Mouse (Mus musculus): Measurements from ENCODE around the gene Sae1. TPM values are rescaled to one million over a fixed set of nuclear protein-coding genes. Genes with fewer than 3 reads are reported as not detected.

Gene Sae1
- total RNA-seq (2021) (10 to 100 TPM; 33.0 to 36.1 TPM), polyA plus RNA-seq (2012; rRNA removed) (23.4 and 45.3 TPM in 2 replicates)
- long read RNA-seq, transcript Sae1-201 (9 exons, 1,875 nt): major isoform, 58 of 60 reads
- long read RNA-seq, partial matches to known transcripts: 1 of 60 reads
- long read RNA-seq, other reads (novel, unspliced or antisense): 1 of 60 reads

DNA sequence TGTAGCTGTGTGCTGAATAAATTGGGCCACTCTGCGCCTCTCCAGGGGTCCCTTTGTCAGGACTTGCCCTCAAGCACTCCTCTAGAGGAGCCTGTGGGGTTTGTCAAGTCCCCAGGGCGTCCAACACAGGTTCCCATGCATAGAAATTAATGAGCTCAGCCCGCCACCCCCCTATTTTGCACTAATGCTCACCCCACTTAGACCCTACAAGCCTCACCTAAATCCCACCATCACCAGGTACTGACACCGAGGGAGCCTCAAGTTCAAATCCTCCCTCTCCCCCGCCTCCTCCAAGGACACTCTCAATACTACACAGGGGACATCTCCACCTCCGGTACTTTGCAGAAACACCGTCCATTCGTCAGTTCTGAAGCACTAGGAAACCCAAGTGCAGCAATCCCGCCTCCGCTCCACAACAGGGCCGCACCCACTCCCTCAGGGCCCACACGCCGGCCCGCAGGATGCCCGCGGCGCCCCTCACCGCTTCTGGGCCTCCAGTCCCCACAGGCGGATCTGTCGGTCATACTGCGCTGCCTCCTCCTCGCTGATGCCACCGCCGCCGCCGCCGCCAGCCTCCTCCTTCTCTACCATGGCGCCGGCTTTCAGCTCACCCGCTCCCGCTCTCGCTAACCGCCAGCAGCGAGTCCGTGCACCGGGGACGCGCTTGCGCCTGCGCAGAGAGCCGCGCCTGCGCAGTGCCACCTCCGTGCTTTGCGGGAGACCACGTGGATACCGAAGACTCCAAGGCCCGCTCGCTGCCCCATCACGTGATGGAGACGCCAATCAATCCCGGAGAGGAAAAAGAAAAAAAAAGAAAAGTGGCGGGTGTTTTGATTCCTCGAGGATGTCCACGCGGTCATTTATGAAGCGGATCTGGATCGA is at the start of gene Sae1:
Gene Sae1 (minus strand): TSS at position 647 of the 882 bp plus-strand sequence.
- DNase-seq: peak; percentile 97 to 99
- H3K36me3 ChIP-seq (ENCODE audit: control insufficient read depth, insufficient read depth, low read length): no peaks in the 10 kb centered on the region; the same call in none of the 2 replicates
- TF ChIP-seq POLR2A (IDR thresholded peaks at IDR 0.05; ENCODE audit: insufficient read depth, low read depth, low read length) (peak; percentile 55), EP300 (IDR thresholded peaks at IDR 0.05; ENCODE audit: insufficient read depth, low read depth, low read length) (no peak), CTCF (IDR thresholded peaks at IDR 0.05) (peak; percentile 21; the same call in 1 of the 2 replicates)
- H3K27ac ChIP-seq: peak within 1 kb of the TSS; percentile 90
- H3K27me3 ChIP-seq (ENCODE audit: control insufficient read depth, insufficient read depth, low read length): peaks cover 2% of the 10 kb centered on the region; the same call in 1 of the 2 replicates
- intact Hi-C loops (cut with DNase I): loop anchor here (10.0 kb wide), 1 partner anchor 347 kb away; the partner anchor contains the start of gene Ap2s1
- peak within 1 kb of the TSS; percentile 98 for H3K9ac ChIP-seq (ENCODE audit: low read depth, low read length)
- H3K79me2 ChIP-seq (replicated peaks; ENCODE audit: control insufficient read depth, insufficient read depth, low read length): peaks cover 3% of the 10 kb centered on the region
- H3K4me3 ChIP-seq: peak within 1 kb of the TSS; percentile 91
- H3K4me1 ChIP-seq (ENCODE audit: control insufficient read depth, insufficient read depth, low read length): peaks cover 4% of the 10 kb centered on the region
- under 1% methylated on average over 58 of the region's 58 CpGs for WGBS

DNA sequence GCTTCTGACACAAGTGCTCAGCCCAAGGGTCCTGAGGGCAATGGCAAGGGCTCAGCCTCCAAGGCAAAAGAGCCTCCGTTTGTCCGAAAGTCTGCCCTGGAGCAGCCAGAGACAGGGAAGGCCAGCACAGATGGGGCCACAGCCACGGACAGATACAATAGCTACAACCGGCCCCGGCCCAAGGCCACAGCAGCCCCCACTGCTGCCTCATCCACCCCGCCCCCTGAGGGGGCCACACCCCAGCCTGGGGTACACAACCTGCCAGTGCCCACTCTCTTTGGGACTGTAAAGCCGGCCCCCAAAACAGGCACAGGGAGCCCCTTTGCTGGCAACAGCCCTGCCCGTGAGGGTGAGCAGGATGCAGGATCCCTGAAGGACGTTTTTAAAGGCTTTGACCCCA is 47.5 kb upstream of the Sae1 start:
- Histone ChIP-seq H3K9ac (ENCODE audit: low read depth, low read length) (no peak overlapping the region), H3K27me3 (ENCODE audit: control insufficient read depth, insufficient read depth, low read length) (no peaks in the 10 kb centered on the region), H3K36me3 (ENCODE audit: control insufficient read depth, insufficient read depth, low read length) (no peaks in the 10 kb centered on the region), H3K4me3 (no peak overlapping the region), H3K79me2 (replicated peaks; ENCODE audit: control insufficient read depth, insufficient read depth, low read length) (no peaks in the 10 kb centered on the region), H3K27ac (no peak overlapping the region), H3K4me1 (ENCODE audit: control insufficient read depth, insufficient read depth, low read length) (no peaks in the 10 kb centered on the region)
- intact Hi-C loops (cut with DNase I): no loop called here
- DNase-seq: no peak
- TF ChIP-seq POLR2A (IDR thresholded peaks at IDR 0.05; ENCODE audit: insufficient read depth, low read depth, low read length) (no peak), EP300 (IDR thresholded peaks at IDR 0.05; ENCODE audit: insufficient read depth, low read depth, low read length) (no peak), CTCF (IDR thresholded peaks at IDR 0.05) (no peak)
- 88% methylated on average over 9 of the region's 9 CpGs for WGBS

DNA sequence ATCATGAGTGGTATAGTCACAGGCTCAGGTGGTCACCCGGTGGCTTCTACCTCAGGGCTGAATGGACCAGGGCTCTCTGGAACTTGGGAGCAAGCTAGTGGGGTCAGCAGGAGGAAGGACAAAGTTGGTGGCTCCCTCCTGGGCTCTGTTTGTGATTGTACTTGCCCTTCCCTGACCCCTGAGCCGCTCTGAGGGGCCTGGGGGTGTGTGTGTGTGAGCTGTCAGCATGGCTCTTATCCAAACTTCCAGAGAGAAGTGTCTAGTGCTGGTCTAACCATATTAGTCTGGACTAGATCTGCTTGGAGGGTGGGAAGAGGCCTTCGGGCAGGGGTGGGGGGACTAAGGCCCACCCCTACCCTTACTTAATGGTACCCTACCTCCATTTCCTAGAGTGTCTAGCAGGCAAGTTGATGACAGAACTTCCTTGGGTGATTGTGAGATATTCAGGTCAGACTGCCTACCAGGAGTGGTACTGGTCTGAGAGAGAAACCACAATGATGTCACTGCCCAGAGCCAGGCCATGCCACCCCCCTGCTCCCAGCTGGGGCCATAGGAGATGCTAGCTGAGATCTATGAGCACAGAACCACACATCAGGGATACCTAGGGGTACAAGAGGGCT is 45.9 kb upstream of the Sae1 start:
- intact Hi-C loops (cut with DNase I): no loop called here
- DNase-seq: no peak

DNA sequence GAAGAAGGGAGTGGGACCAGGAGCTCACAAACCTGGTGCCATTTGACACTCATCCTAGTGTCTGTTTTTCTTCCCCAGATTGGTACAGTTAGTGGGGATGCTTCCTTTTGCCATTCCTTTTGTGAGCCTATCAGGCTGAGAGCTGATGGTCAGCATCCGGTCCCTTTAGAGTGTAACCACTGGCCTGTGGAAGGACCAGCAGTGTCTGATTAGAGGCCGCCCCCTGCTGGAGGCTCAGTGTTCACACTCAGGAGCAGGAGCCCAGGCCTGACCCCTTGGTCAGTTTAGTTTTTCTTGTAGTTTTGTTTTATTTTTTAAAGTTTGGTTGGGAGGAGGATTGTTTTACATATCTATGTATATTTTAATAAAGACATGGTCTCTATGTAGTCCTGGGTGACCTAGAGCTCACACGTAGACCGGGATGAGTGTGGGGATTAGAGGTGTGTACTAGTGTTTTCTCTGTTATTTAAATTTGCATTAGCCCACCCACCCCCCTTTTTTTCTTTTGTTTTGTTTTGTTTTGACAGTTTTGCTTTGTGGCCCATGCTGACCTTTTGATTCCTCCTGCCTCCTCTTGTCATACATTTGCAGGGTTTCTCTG is 38.6 kb upstream of the Sae1 start:
- H3K4me1 ChIP-seq (ENCODE audit: control insufficient read depth, insufficient read depth, low read length): no peaks in the 10 kb centered on the region; the same call in 1 of the 2 replicates
- no peak overlapping the region for H3K27ac ChIP-seq
- DNase-seq: peak; percentile 84 to 89
- no peak overlapping the region for H3K9ac ChIP-seq (ENCODE audit: low read depth, low read length)
- H3K4me3 ChIP-seq: no peak overlapping the region
- no peaks in the 10 kb centered on the region for H3K27me3 ChIP-seq (ENCODE audit: control insufficient read depth, insufficient read depth, low read length)
- no peaks in the 10 kb centered on the region for H3K36me3 ChIP-seq (ENCODE audit: control insufficient read depth, insufficient read depth, low read length)
- intact Hi-C loops (cut with DNase I): loop anchor here (1.0 to 10.0 kb wide), 3 partner anchors 30 to 132 kb away; no protein-coding TSS in a partner anchor
- WGBS: 51% methylated on average over 4 of the region's 4 CpGs
- H3K79me2 ChIP-seq (replicated peaks; ENCODE audit: control insufficient read depth, insufficient read depth, low read length): peaks cover 1% of the 10 kb centered on the region; the same call in 1 of the 2 replicates
- TF ChIP-seq POLR2A (IDR thresholded peaks at IDR 0.05; ENCODE audit: insufficient read depth, low read depth, low read length): no peak
- peak; percentile 83 for TF ChIP-seq EP300 (IDR thresholded peaks at IDR 0.05; ENCODE audit: insufficient read depth, low read depth, low read length)
- peak; percentile 99 for TF ChIP-seq CTCF (IDR thresholded peaks at IDR 0.05)

More for the DNA sequence above, 45.9 kb upstream of the Sae1 start:
- Histone ChIP-seq H3K36me3 (ENCODE audit: control insufficient read depth, insufficient read depth, low read length) (no peaks in the 10 kb centered on the region), H3K79me2 (replicated peaks; ENCODE audit: control insufficient read depth, insufficient read depth, low read length) (peaks cover 1% of the 10 kb centered on the region; the same call in 1 of the 2 replicates), H3K4me3 (no peak overlapping the region), H3K27me3 (ENCODE audit: control insufficient read depth, insufficient read depth, low read length) (no peaks in the 10 kb centered on the region), H3K27ac (no peak overlapping the region), H3K9ac (ENCODE audit: low read depth, low read length) (no peak overlapping the region), H3K4me1 (ENCODE audit: control insufficient read depth, insufficient read depth, low read length) (no peaks in the 10 kb centered on the region)
- 54% methylated on average over 3 of the region's 3 CpGs for WGBS
- TF ChIP-seq EP300 (IDR thresholded peaks at IDR 0.05; ENCODE audit: insufficient read depth, low read depth, low read length) (no peak), POLR2A (IDR thresholded peaks at IDR 0.05; ENCODE audit: insufficient read depth, low read depth, low read length) (no peak), CTCF (IDR thresholded peaks at IDR 0.05) (no peak)

DNA sequence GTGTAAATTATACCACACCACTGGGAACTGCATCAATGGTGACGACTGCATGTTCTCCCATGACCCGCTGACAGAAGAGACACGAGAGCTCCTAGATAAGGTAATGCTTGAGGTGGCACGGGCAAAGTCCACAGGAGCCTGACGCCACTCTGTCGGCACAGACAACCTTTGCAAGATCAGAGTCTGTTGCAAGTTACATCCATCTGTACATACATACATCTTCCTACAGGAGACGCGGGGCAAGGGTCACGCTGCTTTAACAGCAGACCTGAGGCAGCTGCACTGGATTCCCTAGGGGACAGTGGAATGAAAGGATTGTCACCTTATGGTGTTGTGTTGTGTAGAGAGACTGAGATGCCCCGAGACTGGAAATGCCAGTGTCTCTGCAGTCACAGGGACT is 38.1 kb upstream of the Sae1 start:
- intact Hi-C loops (cut with DNase I): loop anchor here (1.0 to 10.0 kb wide), 3 partner anchors 29 to 131 kb away; no protein-coding TSS in a partner anchor
- no peak for TF ChIP-seq CTCF (IDR thresholded peaks at IDR 0.05)
- TF ChIP-seq POLR2A (IDR thresholded peaks at IDR 0.05; ENCODE audit: insufficient read depth, low read depth, low read length): no peak
- TF ChIP-seq EP300 (IDR thresholded peaks at IDR 0.05; ENCODE audit: insufficient read depth, low read depth, low read length): no peak
- no peak for DNase-seq
- no peaks in the 10 kb centered on the region; the same call in 1 of the 2 replicates for H3K4me1 ChIP-seq (ENCODE audit: control insufficient read depth, insufficient read depth, low read length)
- H3K27ac ChIP-seq: no peak overlapping the region
- H3K9ac ChIP-seq (ENCODE audit: low read depth, low read length): no peak overlapping the region
- no peaks in the 10 kb centered on the region for H3K36me3 ChIP-seq (ENCODE audit: control insufficient read depth, insufficient read depth, low read length)
- WGBS: 73% methylated on average over 10 of the region's 10 CpGs
- H3K4me3 ChIP-seq: no peak overlapping the region
- H3K27me3 ChIP-seq (ENCODE audit: control insufficient read depth, insufficient read depth, low read length): no peaks in the 10 kb centered on the region
- peaks cover 1% of the 10 kb centered on the region; the same call in 1 of the 2 replicates for H3K79me2 ChIP-seq (replicated peaks; ENCODE audit: control insufficient read depth, insufficient read depth, low read length)
